Mouse (Mus musculus) heart, embryonic 14.5 days (tissue): ENCODE measurements around the gene Pi4k2b. TPM values are rescaled to one million over a fixed set of nuclear protein-coding genes. Genes with fewer than 3 reads are reported as not detected.
"Not testable (repeated sequence)": the region's sequence is repeated elsewhere in the genome, so short reads cannot be mapped to it uniquely, and the experiment has no call there.

Experiments used
- ATAC-seq: fragments of 200-750 bp; cut with Nextera tagmentation; 2 replicates; pipeline ENCODE4 v1.8.0; 2017; ENCODE audit warnings: low read depth, moderate TSS enrichment; ENCODE audit not compliant: insufficient number of reproducible peaks, insufficient read depth, low FRiP score
- H3K27ac ChIP-seq, 2 experiments: fragments of 200-500 bp in 1 of 2; fragments of 300-500 bp in 1 of 2; sonication (generic) in 1 of 2; replicated peaks in 1 of 2; 2 replicates each; pipeline ENCODE4 v1.5.1; 2012 to 2014; ENCODE audit warnings: low read depth in 2 of 2, low read length in 2 of 2, control low read depth in 1 of 2, mild to moderate bottlenecking in 1 of 2, mixed read lengths in 1 of 2; ENCODE audit not compliant: control insufficient read depth in 1 of 2, insufficient read depth in 1 of 2
- H3K27me3 ChIP-seq: fragments of 300-500 bp; sonication (generic); 2 replicates; pipeline ENCODE4 v1.6.1; 2014; ENCODE audit warnings: mild to moderate bottlenecking, low read length, control low read depth; ENCODE audit not compliant: control insufficient read depth, insufficient read depth
- H3K36me3 ChIP-seq: fragments of 300-500 bp; sonication (generic); 2 replicates; pipeline ENCODE4 v1.6.1; 2014; ENCODE audit warnings: mild to moderate bottlenecking, control low read depth, low read length, mixed read lengths; ENCODE audit not compliant: control insufficient read depth, insufficient read depth
- H3K4me1 ChIP-seq, 2 experiments: fragments of 200-500 bp in 1 of 2; fragments of 300-500 bp in 1 of 2; sonication (generic) in 1 of 2; 2 replicates each; pipeline ENCODE4 v1.6.1; 2012 to 2014; ENCODE audit warnings: low read length in 2 of 2, control low read depth in 1 of 2, mixed read lengths in 1 of 2; ENCODE audit not compliant: control insufficient read depth in 2 of 2, insufficient read depth in 2 of 2
- H3K4me2 ChIP-seq: fragments of 300-500 bp; sonication (generic); 2 replicates; pipeline ENCODE4 v1.6.1; 2014; ENCODE audit warnings: mild to moderate bottlenecking, low read length
- H3K4me3 ChIP-seq, 2 experiments: fragments of 200-500 bp in 1 of 2; fragments of 300-500 bp in 1 of 2; sonication (generic) in 1 of 2; 2 replicates each; pipeline ENCODE4 v1.5.1; 2012 to 2014; ENCODE audit warnings: low read length in 2 of 2, mild to moderate bottlenecking in 2 of 2, control low read depth in 1 of 2, low read depth in 1 of 2, moderate library complexity in 1 of 2; ENCODE audit not compliant: control insufficient read depth in 1 of 2, insufficient read depth in 1 of 2
- H3K9ac ChIP-seq: fragments of 300-500 bp; sonication (generic); 2 replicates; pipeline ENCODE4 v1.6.1; 2014; ENCODE audit warnings: mild to moderate bottlenecking, low read length
- H3K9me3 ChIP-seq: fragments of 300-500 bp; sonication (generic); 2 replicates; pipeline ENCODE4 v1.6.1; 2016; ENCODE audit warnings: low read length, control low read depth; ENCODE audit not compliant: control insufficient read depth
- WGBS: fragments of 180-500 bp; shearing (Covaris S2); extraction: QIAGEN DNeasy Blood & Tissue Kit; methylation state at CpG from one replicate; pipeline ENCODE4 v1.1.7; 2014; 5-methylcytosine and 5-hydroxymethylcytosine counted together
- polyA plus RNA-seq: library from polyadenylated mRNA; unstranded; fragments of >200 nt; fragmentation: Nextera tagmentation; extraction: Ambion mirVana; gene quantifications from 2 replicates; pipeline ENCODE4 v1.2.1, GENCODE M21; 2014

The Pi4k2b gene
- polyA plus RNA-seq, 1 experiment from 2014 or later: 9.5 TPM

DNA sequence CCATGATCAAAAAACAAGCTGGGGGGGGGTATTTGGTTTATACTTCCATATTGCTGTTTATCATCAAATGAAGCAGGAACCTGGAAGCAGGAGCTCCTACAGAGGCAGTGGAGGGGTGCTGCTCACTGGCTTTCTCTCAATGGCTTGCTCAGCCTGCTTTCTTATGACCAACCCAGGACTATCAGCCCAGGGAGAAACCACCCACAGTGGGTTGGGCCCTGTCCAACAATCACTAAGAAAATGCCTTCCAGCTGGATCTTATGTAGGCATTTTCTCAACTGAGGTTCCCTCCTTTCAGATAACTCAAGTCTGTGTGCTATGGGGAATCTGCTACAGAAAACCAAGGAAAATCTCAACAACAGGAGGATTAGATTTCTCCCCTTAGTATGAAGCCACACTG lies 12.8 kb downstream of the Pi4k2b start:
- Histone ChIP-seq H3K36me3 (peaks cover 24% of the 10 kb centered on the region; the same call in 1 of the 2 replicates), H3K4me1 (no peaks in the 10 kb centered on the region), H3K9me3 (no peaks in the 10 kb centered on the region), H3K27me3 (no peaks in the 10 kb centered on the region), H3K4me2 (no peak overlapping the region), H3K4me3 (no peak overlapping the region), H3K27ac (no peak overlapping the region), H3K9ac (no peak overlapping the region)
- no peak for ATAC-seq

DNA sequence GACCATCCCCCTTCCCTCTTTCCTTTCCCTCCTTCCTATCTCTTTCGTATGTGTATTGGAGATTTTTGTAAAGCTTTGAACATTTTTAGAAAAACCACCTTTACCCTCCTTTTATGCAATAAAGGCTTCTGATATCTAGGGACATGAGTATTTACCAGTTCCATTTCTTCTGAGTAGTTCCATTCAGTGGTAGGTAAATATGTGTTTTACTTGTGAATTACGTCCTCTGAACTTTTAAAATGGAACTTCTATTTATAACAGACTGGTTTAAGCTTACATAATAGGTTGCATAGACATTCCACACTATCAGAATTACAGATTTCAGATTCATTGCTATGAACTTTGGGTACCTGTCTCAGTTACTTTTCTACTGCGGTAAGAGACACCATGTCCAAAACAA lies 14.0 kb downstream of the Pi4k2b start:
- Histone ChIP-seq H3K9ac (no peak overlapping the region), H3K4me2 (no peak overlapping the region), H3K4me1 (no peaks in the 10 kb centered on the region), H3K27me3 (no peaks in the 10 kb centered on the region), H3K27ac (no peak overlapping the region), H3K36me3 (peaks cover 24% of the 10 kb centered on the region; the same call in 1 of the 2 replicates), H3K4me3 (no peak overlapping the region), H3K9me3 (no peaks in the 10 kb centered on the region)
- ATAC-seq: no peak
- 87% methylated on average over 3 of the region's 3 CpGs for WGBS

DNA sequence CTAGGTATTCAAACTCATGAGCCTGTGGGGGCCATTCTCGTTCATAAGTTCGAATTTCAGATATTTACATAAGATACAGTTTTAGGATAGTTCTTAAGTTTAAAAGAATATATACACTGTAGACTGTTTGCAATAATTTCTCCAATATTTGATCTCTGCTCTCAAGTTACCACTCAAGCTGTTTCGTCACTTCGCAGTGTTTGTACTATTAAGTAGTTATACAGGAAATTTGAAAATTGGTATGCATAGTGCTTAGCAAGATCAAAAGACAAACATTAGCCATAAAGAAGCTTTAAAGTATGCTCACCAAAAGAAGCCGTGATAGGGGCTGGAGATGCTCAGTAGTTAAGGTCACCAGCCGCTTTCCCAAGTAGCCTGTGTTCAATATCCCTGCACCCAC lies 14.6 kb downstream of the Pi4k2b start:
- Histone ChIP-seq H3K4me3 (no peak overlapping the region), H3K27ac (no peak overlapping the region), H3K4me1 (no peaks in the 10 kb centered on the region), H3K4me2 (no peak overlapping the region), H3K27me3 (no peaks in the 10 kb centered on the region), H3K36me3 (peaks cover 23% of the 10 kb centered on the region), H3K9ac (no peak overlapping the region), H3K9me3 (no peaks in the 10 kb centered on the region)
- ATAC-seq: no peak
- WGBS: 91% methylated on average over 6 of the region's 6 CpGs

DNA sequence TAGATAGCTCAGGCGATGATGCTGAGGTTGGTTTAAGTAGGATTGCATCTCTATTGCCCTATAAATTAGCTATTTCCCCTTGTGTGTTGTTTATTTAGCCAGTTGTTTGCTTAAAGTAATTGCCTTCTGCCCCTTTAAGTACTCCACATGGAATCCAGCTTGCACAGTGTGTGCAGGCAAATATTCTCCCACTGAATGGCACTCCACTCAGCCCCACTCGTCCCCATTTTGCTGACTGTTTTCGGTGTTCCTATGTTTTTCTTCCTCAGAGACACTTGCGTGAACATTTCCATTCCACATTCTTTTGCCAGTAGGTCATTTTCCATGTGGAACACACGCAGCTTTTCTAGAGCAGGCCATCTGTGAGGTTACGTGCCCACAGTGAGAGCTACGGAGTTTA lies 21.2 kb downstream of the Pi4k2b start:
- Histone ChIP-seq H3K36me3 (peaks cover 38% of the 10 kb centered on the region), H3K27ac (no peak overlapping the region), H3K9ac (no peak overlapping the region), H3K4me1 (no peaks in the 10 kb centered on the region), H3K4me3 (no peak overlapping the region), H3K4me2 (no peak overlapping the region), H3K27me3 (no peaks in the 10 kb centered on the region), H3K9me3 (no peaks in the 10 kb centered on the region)
- 71% methylated on average over 7 of the region's 7 CpGs for WGBS
- ATAC-seq: no peak

DNA sequence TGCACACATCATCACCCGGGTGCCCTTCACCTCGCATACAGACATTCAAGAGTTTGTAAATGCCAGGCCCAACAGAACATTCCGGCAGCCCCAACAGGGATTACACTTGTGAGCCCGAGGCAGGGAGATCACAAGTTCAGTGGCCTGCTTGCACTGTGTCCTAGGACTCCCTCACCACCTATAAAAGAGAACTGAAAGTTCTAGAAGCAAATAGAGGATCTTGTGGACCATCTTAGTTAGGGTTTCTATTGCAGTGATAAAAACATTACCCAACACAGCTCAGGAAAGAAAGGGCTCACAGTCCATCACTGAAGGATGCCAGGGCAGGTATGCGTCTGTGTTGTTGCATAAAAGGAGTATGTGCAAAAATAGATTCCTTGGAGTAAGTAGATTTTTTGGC lies 32.9 kb downstream of the Pi4k2b start:
- 81% methylated on average over 5 of the region's 5 CpGs for WGBS

DNA sequence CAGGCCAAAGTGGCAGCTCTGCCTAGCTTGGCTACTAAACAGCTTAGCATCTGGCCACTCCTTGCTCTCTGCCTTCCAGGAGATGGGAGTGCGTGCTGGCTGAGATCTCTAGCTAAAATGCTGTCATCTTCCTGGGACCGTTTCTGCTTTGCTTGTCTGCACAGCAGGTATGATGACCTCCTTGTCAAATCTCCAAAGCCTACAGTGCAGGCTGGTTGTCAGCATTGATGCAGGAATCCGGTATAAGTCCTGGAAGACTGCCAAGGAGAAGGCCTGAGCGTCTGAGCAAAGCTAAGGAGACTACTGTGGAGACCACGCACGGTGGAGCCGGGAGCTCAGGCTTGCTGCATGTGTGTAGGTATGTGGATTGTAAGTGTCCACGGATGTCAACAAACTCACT lies 33.9 kb downstream of the Pi4k2b start, which contains the start of gene Zcchc4:
Gene Zcchc4 (plus strand): TSS at position 173 of the 400 bp plus-strand sequence.
- Histone ChIP-seq H3K27ac (no peak within 1 kb of the TSS), H3K4me3 (no peak within 1 kb of the TSS), H3K36me3 (peaks cover 6% of the 10 kb centered on the region; the same call in 1 of the 2 replicates), H3K4me1 (no peaks in the 10 kb centered on the region), H3K4me2 (no peak within 1 kb of the TSS), H3K9me3 (no peaks in the 10 kb centered on the region), H3K9ac (no peak within 1 kb of the TSS), H3K27me3 (no peaks in the 10 kb centered on the region)
- no peak for ATAC-seq
- 41% methylated on average over 8 of the region's 8 CpGs for WGBS

More for the DNA sequence above, 32.9 kb downstream of the Pi4k2b start:
- no peak overlapping the region for H3K9ac ChIP-seq
- H3K27me3 ChIP-seq: no peaks in the 10 kb centered on the region
- H3K27ac ChIP-seq: no peak overlapping the region
- H3K4me1 ChIP-seq: no peaks in the 10 kb centered on the region
- no peak for ATAC-seq
- H3K4me2 ChIP-seq: no peak overlapping the region
- no peaks in the 10 kb centered on the region for H3K9me3 ChIP-seq
- peaks cover 13% of the 10 kb centered on the region for H3K36me3 ChIP-seq
- no peak overlapping the region for H3K4me3 ChIP-seq

DNA sequence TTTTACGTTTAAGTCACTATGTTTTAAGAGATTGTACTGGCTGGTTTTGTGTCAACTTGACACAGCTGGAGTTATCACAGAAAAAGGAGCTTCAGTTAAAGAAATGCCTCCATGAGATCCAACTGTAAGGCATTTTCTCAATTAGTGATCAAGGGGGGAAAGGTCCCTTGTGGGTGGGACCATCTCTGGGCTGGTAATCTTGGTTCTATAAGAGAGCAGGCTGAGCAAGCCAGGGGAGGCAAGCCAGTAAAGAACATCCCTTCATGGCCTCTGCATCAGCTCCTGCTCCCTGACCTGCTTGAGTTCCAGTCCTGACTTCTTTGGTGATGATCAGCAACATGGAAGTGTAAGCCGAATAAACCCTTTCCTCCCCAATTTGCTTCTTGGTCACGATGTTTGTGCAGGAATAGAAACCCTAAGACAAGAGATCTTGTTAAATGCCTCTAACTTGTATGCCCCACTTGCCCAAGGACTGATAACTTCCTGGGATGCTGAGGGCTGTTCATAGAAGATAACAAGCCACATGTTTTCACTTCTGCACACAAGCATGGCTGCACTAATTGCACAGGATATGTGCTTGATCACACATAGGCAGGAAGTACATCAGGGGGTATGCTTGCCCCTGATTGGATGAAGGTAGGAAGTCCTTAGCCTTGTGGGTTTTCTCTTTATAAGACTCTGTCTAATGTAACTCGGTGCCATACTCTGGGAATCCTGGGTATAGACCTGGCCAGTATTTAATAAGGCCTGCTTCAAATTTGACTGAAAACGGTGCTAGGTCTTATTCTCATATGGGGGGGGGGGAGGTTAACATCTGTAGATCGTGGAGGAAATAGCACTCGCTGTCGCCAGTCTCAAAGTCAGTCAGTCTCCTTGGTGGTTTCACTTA lies 35.3 kb downstream of the Pi4k2b start:
- H3K4me3 ChIP-seq, H3K27me3 ChIP-seq, H3K4me2 ChIP-seq, ATAC-seq, H3K36me3 ChIP-seq, H3K9me3 ChIP-seq, H3K27ac ChIP-seq, H3K9ac ChIP-seq, H3K4me1 ChIP-seq: not testable (repeated sequence)
- WGBS: 83% methylated on average over 8 of the region's 8 CpGs
